Comparison of ENCODE assay signal across 9 mouse cellular contexts in the genomic region with DNA sequence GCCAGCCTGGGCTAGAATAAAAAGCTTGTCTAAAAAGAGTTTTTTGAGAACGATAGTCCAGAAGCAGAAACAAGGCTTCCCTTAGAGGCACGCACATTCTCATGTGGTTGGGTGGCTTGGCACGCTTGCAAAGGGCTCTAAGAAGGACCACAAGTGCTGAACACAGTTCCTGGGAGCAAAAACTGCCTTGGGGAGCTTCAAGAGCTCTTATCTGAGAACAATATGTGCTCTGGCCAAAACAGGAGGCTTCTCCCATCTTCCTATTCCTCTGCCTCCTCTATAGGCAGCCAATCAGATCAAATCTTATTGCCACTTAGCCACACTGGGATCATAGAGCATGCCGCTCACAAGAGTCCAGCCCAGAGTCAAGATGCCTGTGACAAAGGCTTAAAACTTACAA. TPM values are rescaled to one million over a fixed set of nuclear protein-coding genes. Genes with fewer than 3 reads are reported as not detected.
DNase-seq lines count a peak whose midpoint lies in the region; ATAC-seq lines count a peak whose summit lies in the region.
"Had no signal": no experiment of that assay in that cellular context is flagged by ENCODE, and none has a peak within 500 bp of the region (broad histone marks: within the 10 kb centered on the region; RNA-seq: fewer than 3 reads in every experiment).

No protein-coding gene starts in this region.

- H3K4me2 ChIP-seq in hindbrain, embryonic 13.5 days = no peak overlapping the region
- no peak overlapping the region for H3K4me2 ChIP-seq in hindbrain, embryonic 12.5 days (replicated peaks)
- H3K4me2 ChIP-seq in intestine, embryonic 16.5 days (ENCODE audit: low read depth, low read length) = no peak overlapping the region
- no peak overlapping the region for H3K4me2 ChIP-seq in midbrain, embryonic 13.5 days (replicated peaks)

- H3K27ac ChIP-seq in hindbrain, embryonic 13.5 days = peak overlapping the region; percentile 62; the same call in 1 of the 2 replicates
- H3K27ac ChIP-seq in hindbrain, embryonic 12.5 days = no peak overlapping the region
- peak overlapping the region; percentile 79 for H3K27ac ChIP-seq in intestine, embryonic 16.5 days (ENCODE audit: low read length)
- peak overlapping the region; percentile 2; the same call in 1 of the 2 replicates for H3K27ac ChIP-seq in midbrain, embryonic 13.5 days

- no peaks in the 10 kb centered on the region for H3K27me3 ChIP-seq in hindbrain, embryonic 13.5 days
- H3K27me3 ChIP-seq in hindbrain, embryonic 12.5 days = no peaks in the 10 kb centered on the region
- H3K27me3 ChIP-seq in intestine, embryonic 16.5 days (replicated peaks; ENCODE audit: control insufficient read depth, insufficient read depth, low read length) = no peaks in the 10 kb centered on the region
- no peaks in the 10 kb centered on the region for H3K27me3 ChIP-seq in midbrain, embryonic 13.5 days
- H3K27me3 ChIP-seq: CH12.LX had no signal

- H3K36me3 ChIP-seq in hindbrain, embryonic 13.5 days = no peaks in the 10 kb centered on the region
- H3K36me3 ChIP-seq in hindbrain, embryonic 12.5 days = peaks cover 4% of the 10 kb centered on the region; the same call in 1 of the 2 replicates
- no peaks in the 10 kb centered on the region for H3K36me3 ChIP-seq in intestine, embryonic 16.5 days (ENCODE audit: control insufficient read depth, insufficient read depth, low read length)
- no peaks in the 10 kb centered on the region for H3K36me3 ChIP-seq in midbrain, embryonic 13.5 days

- H3K4me1 ChIP-seq in hindbrain, embryonic 13.5 days (replicated peaks) = peaks cover 24% of the 10 kb centered on the region
- H3K4me1 ChIP-seq in hindbrain, embryonic 12.5 days = peaks cover 21% of the 10 kb centered on the region
- H3K4me1 ChIP-seq in intestine, embryonic 16.5 days (ENCODE audit: control insufficient read depth, insufficient read depth, low read length) = peaks cover 37% of the 10 kb centered on the region
- peaks cover 45% of the 10 kb centered on the region for H3K4me1 ChIP-seq in midbrain, embryonic 13.5 days (replicated peaks)

- ATAC-seq in hindbrain, embryonic 13.5 days (ENCODE audit: low FRiP score) = no peak
- no peak for ATAC-seq in hindbrain, embryonic 12.5 days (ENCODE audit: low FRiP score)
- no peak; the same call in 1 of the 2 replicates for ATAC-seq in intestine, embryonic 16.5 days
- no peak for ATAC-seq in midbrain, embryonic 13.5 days

- peak; percentile 82 for DNase-seq in fibroblast of lung, adult 2 months (ENCODE audit: low read depth)
- no peak for DNase-seq in adrenal gland, postnatal 25 days
- DNase-seq in thymus, postnatal 25 days = no peak
- DNase-seq in thymus, postnatal 36 days = no peak

- H3K4me3 ChIP-seq in hindbrain, embryonic 13.5 days = no peak overlapping the region
- H3K4me3 ChIP-seq in hindbrain, embryonic 12.5 days = no peak overlapping the region
- H3K4me3 ChIP-seq in intestine, embryonic 16.5 days (ENCODE audit: low read length) = no peak overlapping the region
- H3K4me3 ChIP-seq in midbrain, embryonic 13.5 days (replicated peaks) = no peak overlapping the region

- no peak overlapping the region for H3K9ac ChIP-seq in hindbrain, embryonic 13.5 days
- no peak overlapping the region for H3K9ac ChIP-seq in hindbrain, embryonic 12.5 days
- no peak overlapping the region for H3K9ac ChIP-seq in intestine, embryonic 16.5 days (ENCODE audit: low read depth, low read length)
- no peak overlapping the region for H3K9ac ChIP-seq in midbrain, embryonic 13.5 days (replicated peaks)

- H3K9me3 ChIP-seq in hindbrain, embryonic 13.5 days = no peaks in the 10 kb centered on the region
- H3K9me3 ChIP-seq in hindbrain, embryonic 12.5 days (replicated peaks) = 0 out of 2 replicates have a peak, but pooled peaks cover 2% of the 10 kb centered on the region
- H3K9me3 ChIP-seq in intestine, embryonic 16.5 days (ENCODE audit: control insufficient read depth, low read length) = no peaks in the 10 kb centered on the region
- H3K9me3 ChIP-seq in midbrain, embryonic 13.5 days = no peaks in the 10 kb centered on the region

- WGBS in hindbrain, embryonic 13.5 days = 89% methylated on average over 4 of the region's 4 CpGs
- 86% methylated on average over 4 of the region's 4 CpGs for WGBS in hindbrain, embryonic 12.5 days
- 58% methylated on average over 4 of the region's 4 CpGs for WGBS in intestine, embryonic 16.5 days
- WGBS in midbrain, embryonic 13.5 days = 79% methylated on average over 4 of the region's 4 CpGs

RNA-seq across cellular contexts. Expression of a gene that starts 18.3 kb away (rescaled TPM):
- 83.5 and 84.7 TPM in 2 replicates for polyA plus RNA-seq in hindbrain, embryonic 13.5 days (2015; fragmentation: Nextera tagmentation; extraction: Ambion mirVana)
- 159 TPM in 2 replicates for polyA plus RNA-seq in hindbrain, embryonic 12.5 days (2016; fragmentation: Nextera tagmentation; extraction: Ambion mirVana)
- 107 and 109 TPM in 2 replicates for polyA plus RNA-seq in intestine, embryonic 16.5 days (2015; fragmentation: Nextera tagmentation; extraction: Ambion mirVana)
- polyA plus RNA-seq in midbrain, embryonic 13.5 days (2015; fragmentation: Nextera tagmentation; extraction: Ambion mirVana) = 95.1 and 108 TPM in 2 replicates
- total RNA-seq in adrenal gland, postnatal 25 days (2021) = 65.5 and 72.8 TPM in 2 replicates
